Mouse (Mus musculus) forebrain, embryonic 11.5 days (tissue): ENCODE results near the gene Eif3b. TPM values are rescaled to one million over a fixed set of nuclear protein-coding genes. Genes with fewer than 3 reads are reported as not detected.

Source experiments
- ATAC-seq: fragments of 200-750 bp; cut with Nextera tagmentation; replicated peaks from 2 replicates; pipeline ENCODE4 v1.8.0; 2017; ENCODE audit warnings: moderate TSS enrichment; ENCODE audit not compliant: low FRiP score
- DNase-seq: peaks from one replicate; pipeline ENCODE4 v3.0.0-alpha.2; 2017; ENCODE audit warnings: low spot score
- H3K27ac ChIP-seq: fragments of 300-500 bp; sonication (generic); 2 replicates; pipeline ENCODE4 v1.5.1; 2014; ENCODE audit warnings: low read depth, low read length
- H3K27me3 ChIP-seq: fragments of 300-500 bp; sonication (generic); 2 replicates; pipeline ENCODE4 v1.6.1; 2014; ENCODE audit warnings: mild to moderate bottlenecking, low read length, mixed read lengths; ENCODE audit not compliant: control insufficient read depth, insufficient read depth
- H3K36me3 ChIP-seq: fragments of 300-500 bp; sonication (generic); 2 replicates; pipeline ENCODE4 v1.6.1; 2014; ENCODE audit warnings: mild to moderate bottlenecking, low read length, moderate library complexity, mixed read lengths; ENCODE audit not compliant: control insufficient read depth, insufficient read depth
- H3K4me1 ChIP-seq: fragments of 300-500 bp; sonication (generic); replicated peaks from 2 replicates; pipeline ENCODE4 v1.6.1; 2014; ENCODE audit warnings: low read length, mixed read lengths; ENCODE audit not compliant: control insufficient read depth, insufficient read depth
- H3K4me2 ChIP-seq: fragments of 300-500 bp; sonication (generic); 2 replicates; pipeline ENCODE4 v1.6.1; 2014; ENCODE audit warnings: low read depth, mild to moderate bottlenecking, low read length, moderate library complexity, mixed read lengths; ENCODE audit not compliant: severe bottlenecking
- H3K4me3 ChIP-seq: fragments of 300-500 bp; sonication (generic); 2 replicates; pipeline ENCODE4 v1.5.1; 2014; ENCODE audit warnings: low read depth, low read length
- H3K9ac ChIP-seq: fragments of 300-500 bp; sonication (generic); 2 replicates; pipeline ENCODE4 v1.6.1; 2014; ENCODE audit warnings: low read length
- H3K9me3 ChIP-seq: fragments of 300-500 bp; sonication (generic); 2 replicates; pipeline ENCODE4 v1.6.1; 2016; ENCODE audit warnings: low read length, mixed read lengths; ENCODE audit not compliant: control insufficient read depth
- WGBS: fragments of 180-500 bp; shearing (Covaris S2); extraction: QIAGEN DNeasy Blood & Tissue Kit; methylation state at CpG from one replicate; pipeline ENCODE4 v1.1.7; 2014; 5-methylcytosine and 5-hydroxymethylcytosine counted together
- microRNA-seq: library from miRNA; unstranded; fragments of <30 nt; microRNA quantifications from one replicate; pipeline ENCODE4, GENCODE M21; 2016; ENCODE audit not compliant: insufficient number of aligned reads
- polyA plus RNA-seq: library from polyadenylated mRNA; unstranded; fragments of >200 nt; fragmentation: Nextera tagmentation; extraction: Ambion mirVana; gene quantifications from 2 replicates; pipeline ENCODE4 v1.2.1, GENCODE M21; 2014

The Eif3b gene
- polyA plus RNA-seq, 1 experiment from 2014 or later = 177 TPM

GRCm38 (mm10) chr5:140481458-140481857, 62.3 kb downstream of the Eif3b start:
- WGBS = 84% methylated on average over 4 of the region's 4 CpGs
- no peak overlapping the region for H3K4me2 ChIP-seq

GRCm38 (mm10) chr5:140491142-140491541, 72.0 kb downstream of the Eif3b start:
- Histone ChIP-seq H3K4me1 (no peaks in the 10 kb centered on the region), H3K27me3 (no peaks in the 10 kb centered on the region), H3K27ac (no peak overlapping the region), H3K9me3 (no peaks in the 10 kb centered on the region), H3K4me2 (no peak overlapping the region), H3K4me3 (no peak overlapping the region), H3K36me3 (no peaks in the 10 kb centered on the region), H3K9ac (no peak overlapping the region)
- 71% methylated on average over 6 of the region's 6 CpGs for WGBS
- DNase-seq (no peak), ATAC-seq (no peak)

More at GRCm38 (mm10) chr5:140481458-140481857, 62.3 kb downstream of the Eif3b start:
- no peak for DNase-seq
- Histone ChIP-seq H3K27ac (no peak overlapping the region), H3K4me3 (no peak overlapping the region), H3K36me3 (no peaks in the 10 kb centered on the region), H3K9me3 (no peaks in the 10 kb centered on the region), H3K27me3 (no peaks in the 10 kb centered on the region), H3K9ac (no peak overlapping the region), H3K4me1 (no peaks in the 10 kb centered on the region)
- ATAC-seq = no peak

- 40% methylated on average over 11 of the region's 11 CpGs for WGBS
- ATAC-seq (no peak), DNase-seq (no peak)
- Histone ChIP-seq H3K9ac (no peak overlapping the region), H3K27me3 (no peaks in the 10 kb centered on the region), H3K4me3 (no peak overlapping the region), H3K36me3 (no peaks in the 10 kb centered on the region), H3K4me1 (no peaks in the 10 kb centered on the region), H3K27ac (no peak overlapping the region), H3K9me3 (no peaks in the 10 kb centered on the region), H3K4me2 (no peak overlapping the region)
Observed at GRCm38 (mm10) chr5:140492684-140493233, 73.6 kb downstream of the Eif3b start.

Small RNA genes lying within 50 kb of the gene (microRNA-seq; reads per million reads assigned to microRNA genes)
- gene Mir7038 = not detected

Other genes with a start within 250 kb of the Eif3b start
- gene Mad1l1, start 97.8 kb upstream of the Eif3b start, polyA plus RNA-seq = 52.7 and 53.8 TPM in 2 replicates
- gene Nudt1, start 97.7 kb upstream of the Eif3b start, polyA plus RNA-seq = 42.2 and 51.2 TPM in 2 replicates
- gene Mrm2, start 87.4 kb upstream of the Eif3b start, polyA plus RNA-seq = 21.0 and 22.3 TPM in 2 replicates
- gene Snx8, start 30.1 kb upstream of the Eif3b start, polyA plus RNA-seq = 10.6 and 12.3 TPM in 2 replicates
- gene Gm4869, start 26.3 kb downstream of the Eif3b start, polyA plus RNA-seq = 0.09 TPM in 1 of 2 replicates, not detected in the other
- 11.8 and 12.2 TPM in 2 replicates for gene Chst12, start 86.2 kb downstream of the Eif3b start, polyA plus RNA-seq
- not detected in 2 replicates for gene Grifin, start 145.7 kb downstream of the Eif3b start, polyA plus RNA-seq
- gene Lfng, start 188.0 kb downstream of the Eif3b start, polyA plus RNA-seq = 41.8 and 45.4 TPM in 2 replicates
- gene Ttyh3, start 229.7 kb downstream of the Eif3b start, polyA plus RNA-seq = 83.3 and 91.5 TPM in 2 replicates